Mouse (Mus musculus): Measurements from ENCODE around the gene Maats1.

DNA sequence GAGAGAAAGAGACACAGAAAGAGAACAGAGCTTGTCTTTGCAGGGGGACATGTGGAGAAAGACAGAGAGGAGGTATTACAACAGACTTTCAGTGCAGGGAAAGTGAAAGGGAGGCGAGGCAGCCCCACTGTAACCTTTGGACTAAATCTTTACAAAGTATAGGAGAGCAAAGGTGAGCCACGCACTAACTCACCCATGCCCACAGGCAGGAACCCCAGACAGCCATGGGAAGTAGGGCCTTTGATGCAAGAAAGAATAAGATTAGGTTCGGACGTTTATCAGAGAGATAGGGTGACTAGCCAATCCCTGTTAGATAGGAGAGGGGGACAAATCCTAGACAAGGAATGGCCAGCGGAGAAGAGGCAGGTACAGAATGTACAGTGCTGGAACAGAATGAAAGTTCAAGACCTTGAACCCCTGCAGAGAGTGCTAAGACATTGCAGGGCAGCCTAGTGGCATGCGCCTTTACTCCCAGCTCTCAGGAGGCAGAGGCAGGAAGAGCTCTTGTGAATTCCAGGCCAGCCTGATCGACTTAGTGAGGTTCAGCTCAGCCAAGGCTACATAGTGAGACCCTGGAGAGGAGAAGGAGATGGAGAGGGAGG, 59.3 kb downstream of the Maats1 start:
- TF ChIP-seq POLR2A (IDR thresholded peaks at IDR 0.05; ENCODE audit: insufficient read depth, low read depth, low read length) (no peak), CTCF (IDR thresholded peaks at IDR 0.05) (no peak)
